Mouse (Mus musculus) brain, adult 10 weeks (tissue): Measurements from ENCODE around the gene Pde8a. TPM values are rescaled to one million over a fixed set of nuclear protein-coding genes. Genes with fewer than 3 reads are reported as not detected.

Experiments
- polyA plus RNA-seq: library from polyadenylated mRNA; stranded (reverse); fragments of 350-450 nt; fragmentation: Illumina TruSeq; extraction: RNeasy Lipid Tissue Mini Kit (QIAGEN cat#74804); gene quantifications from one replicate; pipeline ENCODE4 v1.2.3, GENCODE M21; 2015; ENCODE audit warnings: low read depth, low replicate concordance

Gene Pde8a
- polyA plus RNA-seq: 14.8 TPM

GRCm38 (mm10) chr7:81213347-81214152, at the start of gene Pde8a:
Gene Pde8a (plus strand): TSS chr7:81213596.

GRCm38 (mm10) chr7:81344544-81345446, 131.4 kb downstream of the Pde8a start, which contains the start of gene Rps17:
Gene Rps17 (minus strand): TSS chr7:81345254.

Other genes starting within 250 kb of the Pde8a start
- gene Zfp592, start 219.9 kb upstream of the Pde8a start, polyA plus RNA-seq: 10.2 TPM
- 0.37 TPM for gene Alpk3, start 156.0 kb upstream of the Pde8a start, polyA plus RNA-seq
- 0.19 TPM for gene Slc28a1, start 98.8 kb upstream of the Pde8a start, polyA plus RNA-seq
- gene Rps17, start 131.7 kb downstream of the Pde8a start, polyA plus RNA-seq: 1,205 TPM
- gene Cpeb1, start 241.9 kb downstream of the Pde8a start, polyA plus RNA-seq: 86.4 TPM